Mouse (Mus musculus) neural tube, embryonic 15.5 days (tissue): ENCODE data around the gene Med24. TPM values are rescaled to one million over a fixed set of nuclear protein-coding genes. Genes with fewer than 3 reads are reported as not detected.

Experiments used
- ATAC-seq: fragments of 200-750 bp; cut with Nextera tagmentation; 2 replicates; pipeline ENCODE4 v1.8.0; 2017; ENCODE audit warnings: mild to moderate bottlenecking, moderate TSS enrichment, moderate library complexity; ENCODE audit not compliant: low FRiP score
- H3K27ac ChIP-seq: fragments of 300-500 bp; sonication (generic); replicated peaks from 2 replicates; pipeline ENCODE4 v1.5.1; 2015; ENCODE audit warnings: mild to moderate bottlenecking, inconsistent platforms
- H3K27me3 ChIP-seq: fragments of 300-500 bp; sonication (generic); replicated peaks from 2 replicates; pipeline ENCODE4 v1.6.1; 2015; ENCODE audit warnings: inconsistent platforms
- H3K36me3 ChIP-seq: fragments of 300-500 bp; sonication (generic); 2 replicates; pipeline ENCODE4 v1.6.1; 2015; ENCODE audit warnings: inconsistent platforms
- H3K4me1 ChIP-seq: fragments of 300-500 bp; sonication (generic); 2 replicates; pipeline ENCODE4 v1.6.1; 2015; ENCODE audit warnings: inconsistent platforms
- H3K4me2 ChIP-seq: fragments of 300-500 bp; sonication (generic); 2 replicates; pipeline ENCODE4 v1.6.1; 2015; ENCODE audit warnings: inconsistent platforms, mild to moderate bottlenecking, moderate library complexity
- H3K4me3 ChIP-seq: fragments of 300-500 bp; sonication (generic); replicated peaks from 2 replicates; pipeline ENCODE4 v1.5.1; 2015; ENCODE audit warnings: mild to moderate bottlenecking, inconsistent platforms
- H3K9ac ChIP-seq: fragments of 300-500 bp; sonication (generic); replicated peaks from 2 replicates; pipeline ENCODE4 v1.6.1; 2015; ENCODE audit warnings: mild to moderate bottlenecking, inconsistent platforms
- H3K9me3 ChIP-seq: fragments of 300-500 bp; sonication (generic); replicated peaks from 2 replicates; pipeline ENCODE4 v1.6.1; 2016; ENCODE audit warnings: inconsistent platforms
- WGBS: fragments of 180-500 bp; shearing (Covaris S2); methylation state at CpG from one replicate; pipeline ENCODE4 v1.1.7; 2015; ENCODE audit warnings: mixed read lengths; 5-methylcytosine and 5-hydroxymethylcytosine counted together
- polyA plus RNA-seq: library from polyadenylated mRNA; unstranded; fragments of >200 nt; fragmentation: Nextera tagmentation; extraction: Ambion mirVana; gene quantifications from 2 replicates; pipeline ENCODE4 v1.2.1, GENCODE M21; 2015

The Med24 gene
- polyA plus RNA-seq, 1 experiment from 2014 or later: 59.6 TPM

DNA sequence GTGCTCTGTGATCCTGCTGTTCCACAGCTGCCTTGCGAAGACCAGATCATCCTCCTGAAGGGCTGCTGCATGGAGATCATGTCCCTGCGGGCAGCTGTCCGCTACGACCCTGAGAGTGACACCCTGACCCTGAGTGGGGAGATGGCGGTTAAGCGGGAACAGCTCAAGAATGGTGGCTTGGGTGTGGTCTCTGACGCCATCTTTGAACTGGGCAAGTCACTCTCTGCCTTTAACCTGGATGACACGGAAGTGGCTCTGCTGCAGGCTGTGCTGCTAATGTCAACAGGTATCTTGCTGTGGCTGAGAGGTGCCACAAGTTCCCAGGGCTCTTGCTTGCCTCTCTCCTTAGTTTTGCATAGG is 34.2 kb upstream of the Med24 start:
- Histone ChIP-seq H3K4me2 (no peak overlapping the region), H3K9ac (no peak overlapping the region), H3K27me3 (no peaks in the 10 kb centered on the region), H3K27ac (no peak overlapping the region), H3K36me3 (peaks cover 58% of the 10 kb centered on the region), H3K4me3 (no peak overlapping the region), H3K9me3 (no peaks in the 10 kb centered on the region), H3K4me1 (peaks cover 35% of the 10 kb centered on the region)
- WGBS: 89% methylated on average over 8 of the region's 8 CpGs
- ATAC-seq: no peak

DNA sequence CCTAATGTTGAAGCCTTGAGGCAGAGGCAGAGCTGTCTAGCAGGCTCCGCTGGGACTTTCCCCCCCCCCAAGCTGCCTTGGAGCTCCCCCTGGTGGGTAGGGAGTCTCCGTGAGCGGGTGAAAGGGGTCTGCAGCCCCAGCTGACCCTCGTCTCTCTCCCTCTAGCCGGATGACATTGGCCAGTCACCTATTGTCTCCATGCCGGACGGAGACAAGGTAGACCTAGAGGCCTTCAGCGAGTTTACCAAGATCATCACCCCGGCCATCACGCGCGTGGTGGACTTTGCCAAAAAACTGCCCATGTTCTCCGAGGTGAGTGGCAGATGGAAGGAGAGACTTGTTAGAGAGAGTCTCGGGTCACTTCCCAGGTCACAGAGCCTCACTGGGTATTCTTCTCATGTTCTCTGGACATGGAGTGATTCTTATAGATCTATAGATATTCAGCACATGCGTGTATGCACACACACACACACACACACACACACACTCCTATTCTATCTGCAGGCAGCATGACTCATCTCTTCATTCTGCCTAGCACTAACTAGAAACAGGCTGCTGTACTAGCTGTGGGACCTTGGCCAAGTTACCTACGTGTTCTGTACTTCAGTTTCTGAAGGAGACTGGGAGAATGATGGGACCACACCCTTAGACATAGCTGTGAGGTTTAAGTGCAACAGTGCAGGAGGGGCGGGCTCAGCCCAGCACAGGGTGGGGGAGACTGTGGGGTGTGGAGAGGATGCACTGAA is 33.7 kb upstream of the Med24 start:
- Histone ChIP-seq H3K36me3 (peaks cover 59% of the 10 kb centered on the region), H3K27ac (no peak overlapping the region)
- WGBS: 69% methylated on average over 17 of the region's 17 CpGs

DNA sequence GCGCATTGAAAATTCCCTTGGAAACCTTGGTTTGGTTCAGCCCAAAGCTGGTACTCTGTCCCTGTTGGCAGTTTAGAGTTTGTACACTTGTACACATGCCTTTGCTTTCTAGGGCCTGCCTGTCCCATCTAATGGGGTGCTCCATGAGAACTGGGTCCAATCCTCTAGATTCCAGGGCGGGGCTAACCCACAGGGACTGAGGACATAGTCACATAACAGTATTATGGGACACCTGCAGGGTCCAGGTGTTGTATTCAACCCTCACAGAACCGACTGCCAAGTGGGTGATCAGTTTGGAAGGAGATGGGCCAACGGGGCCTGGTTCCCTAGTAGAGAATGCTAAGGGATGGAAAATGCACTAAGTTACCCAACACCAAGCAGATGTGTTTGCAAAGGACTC is 32.7 kb upstream of the Med24 start:
- Histone ChIP-seq H3K36me3 (peaks cover 69% of the 10 kb centered on the region), H3K9ac (no peak overlapping the region), H3K4me1 (peaks cover 20% of the 10 kb centered on the region), H3K4me3 (no peak overlapping the region), H3K27ac (no peak overlapping the region), H3K4me2 (no peak overlapping the region), H3K27me3 (no peaks in the 10 kb centered on the region), H3K9me3 (no peaks in the 10 kb centered on the region)
- no peak for ATAC-seq
- WGBS: 94% methylated on average over 4 of the region's 4 CpGs

More for the DNA sequence above, 33.7 kb upstream of the Med24 start:
- H3K9ac ChIP-seq: no peak overlapping the region
- no peaks in the 10 kb centered on the region for H3K27me3 ChIP-seq
- no peak overlapping the region for H3K4me2 ChIP-seq
- ATAC-seq: no peak
- H3K4me1 ChIP-seq: peaks cover 30% of the 10 kb centered on the region
- no peaks in the 10 kb centered on the region for H3K9me3 ChIP-seq
- H3K4me3 ChIP-seq: no peak overlapping the region

DNA sequence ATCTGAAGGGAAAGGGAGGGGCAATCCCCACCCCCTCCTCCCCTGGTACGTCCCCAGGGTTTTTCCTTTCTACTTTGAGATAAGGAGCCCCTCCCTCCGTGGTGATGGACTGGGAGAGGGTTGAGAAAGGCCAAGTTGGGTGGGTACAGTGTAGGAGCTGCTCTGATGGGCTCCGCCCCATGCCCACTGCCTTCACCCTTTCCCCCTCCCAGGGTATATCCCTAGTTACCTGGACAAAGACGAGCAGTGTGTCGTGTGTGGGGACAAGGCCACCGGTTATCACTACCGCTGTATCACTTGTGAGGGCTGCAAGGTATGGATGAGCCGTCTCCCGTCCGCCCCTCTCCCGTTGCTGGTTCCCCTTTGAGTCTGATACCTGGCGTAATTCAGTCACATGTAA is 27.5 kb upstream of the Med24 start:
- Histone ChIP-seq H3K27ac (no peak overlapping the region), H3K4me3 (no peak overlapping the region), H3K9ac (no peak overlapping the region), H3K9me3 (no peaks in the 10 kb centered on the region), H3K4me1 (peaks cover 39% of the 10 kb centered on the region), H3K4me2 (no peak overlapping the region), H3K27me3 (no peaks in the 10 kb centered on the region), H3K36me3 (peaks cover 59% of the 10 kb centered on the region)
- no peak for ATAC-seq
- 90% methylated on average over 12 of the region's 12 CpGs for WGBS

DNA sequence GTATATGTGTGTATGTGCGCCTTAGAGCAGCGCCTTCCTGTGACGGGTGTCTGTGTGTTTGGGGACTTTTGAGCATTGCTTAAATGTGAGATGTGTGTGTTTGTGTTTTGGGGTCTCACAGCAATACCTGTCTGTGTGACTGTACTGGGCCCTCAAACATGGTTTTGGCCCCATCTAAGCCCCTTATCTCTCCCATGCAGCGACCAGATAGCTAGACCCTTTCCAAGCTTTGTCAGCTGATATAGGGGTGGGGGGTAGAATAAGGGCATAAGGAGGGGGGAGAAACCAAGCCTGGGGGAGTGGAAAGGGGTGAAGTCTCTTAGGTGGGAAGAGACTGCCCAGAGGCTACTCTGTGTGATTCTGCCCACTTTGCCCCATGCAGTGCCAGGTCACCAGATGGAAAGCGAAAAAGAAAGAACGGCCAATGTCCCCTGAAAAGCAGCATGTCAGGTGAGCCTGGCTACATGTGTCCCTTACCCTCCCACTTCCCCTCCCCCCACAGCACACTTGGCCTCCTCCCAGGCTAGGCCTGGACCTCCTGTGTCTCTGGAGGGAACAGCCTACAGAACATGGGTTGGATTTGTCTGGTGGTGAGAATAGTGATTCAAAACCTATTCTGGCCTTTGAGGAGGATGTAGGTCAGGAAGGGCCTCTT is 26.6 kb upstream of the Med24 start:
- no peaks in the 10 kb centered on the region for H3K27me3 ChIP-seq
- no peak overlapping the region for H3K4me3 ChIP-seq
- H3K4me2 ChIP-seq: no peak overlapping the region
- no peak for ATAC-seq
- H3K9ac ChIP-seq: no peak overlapping the region
- peaks cover 50% of the 10 kb centered on the region for H3K36me3 ChIP-seq
- H3K27ac ChIP-seq: no peak overlapping the region
- no peaks in the 10 kb centered on the region for H3K9me3 ChIP-seq
- peaks cover 48% of the 10 kb centered on the region for H3K4me1 ChIP-seq
- WGBS: 91% methylated on average over 6 of the region's 6 CpGs

DNA sequence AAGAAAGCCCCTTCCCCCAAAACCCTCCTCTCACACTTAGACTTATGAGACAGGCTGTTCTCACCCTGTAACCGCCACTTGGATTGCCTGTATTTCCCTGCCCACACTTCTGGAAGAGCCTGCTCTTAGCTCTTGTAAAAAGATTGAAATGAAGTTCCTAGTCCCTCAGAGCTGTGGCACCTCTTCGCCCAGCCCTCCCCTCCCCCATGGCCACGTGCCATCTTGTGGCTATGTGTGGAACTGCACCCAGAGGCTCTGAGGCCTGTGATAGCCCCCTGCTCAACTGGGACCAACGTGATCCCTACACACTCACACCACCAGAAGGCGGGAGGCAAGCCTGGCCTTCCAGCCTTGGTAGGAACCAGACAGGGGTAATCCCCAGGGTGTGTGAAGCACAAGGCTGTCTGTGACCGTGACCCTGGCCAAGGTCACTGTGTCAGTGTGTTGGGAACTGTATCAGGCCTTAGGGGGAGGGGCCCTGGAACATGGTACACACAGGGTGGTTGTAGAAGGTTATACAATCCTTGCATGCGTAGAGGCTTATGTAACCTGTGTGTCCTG is 25.5 kb upstream of the Med24 start:
- H3K9ac ChIP-seq: no peak overlapping the region
- peak overlapping the region; percentile 74 for H3K27ac ChIP-seq
- peaks cover 59% of the 10 kb centered on the region for H3K4me1 ChIP-seq
- WGBS: 22% methylated on average over 7 of the region's 7 CpGs
- no peak overlapping the region for H3K4me2 ChIP-seq
- no peak overlapping the region for H3K4me3 ChIP-seq
- no peaks in the 10 kb centered on the region for H3K27me3 ChIP-seq
- peaks cover 44% of the 10 kb centered on the region for H3K36me3 ChIP-seq
- H3K9me3 ChIP-seq: no peaks in the 10 kb centered on the region
- ATAC-seq: no peak

DNA sequence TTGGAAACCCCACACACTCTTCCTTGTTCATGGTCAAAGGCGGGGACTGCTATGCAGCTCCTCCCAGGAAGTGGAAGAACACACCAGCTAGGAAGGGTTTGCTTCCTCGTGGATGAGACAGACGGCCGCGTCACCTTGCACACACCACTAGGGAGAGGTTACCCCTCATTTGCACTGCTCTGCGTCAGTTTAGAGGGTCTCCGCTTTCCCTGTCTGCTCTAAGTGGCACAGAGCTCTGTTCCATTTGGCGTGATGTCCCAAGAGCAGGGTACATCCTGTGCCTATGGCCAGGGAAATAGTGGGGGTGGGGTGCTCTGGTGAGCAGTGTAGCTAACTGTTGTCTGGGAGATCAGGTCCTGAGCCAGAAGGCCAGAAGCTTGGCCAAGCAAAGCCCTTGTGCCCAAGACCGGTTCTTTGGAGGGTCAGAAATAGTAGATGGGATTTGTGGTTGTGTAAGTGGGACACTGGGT is 25.0 kb upstream of the Med24 start:
- Histone ChIP-seq H3K4me1 (peaks cover 64% of the 10 kb centered on the region), H3K4me2 (no peak overlapping the region), H3K9ac (no peak overlapping the region), H3K36me3 (peaks cover 42% of the 10 kb centered on the region), H3K4me3 (no peak overlapping the region), H3K27me3 (no peaks in the 10 kb centered on the region), H3K27ac (peak overlapping the region; percentile 74), H3K9me3 (no peaks in the 10 kb centered on the region)
- 75% methylated on average over 9 of the region's 9 CpGs for WGBS
- no peak for ATAC-seq

DNA sequence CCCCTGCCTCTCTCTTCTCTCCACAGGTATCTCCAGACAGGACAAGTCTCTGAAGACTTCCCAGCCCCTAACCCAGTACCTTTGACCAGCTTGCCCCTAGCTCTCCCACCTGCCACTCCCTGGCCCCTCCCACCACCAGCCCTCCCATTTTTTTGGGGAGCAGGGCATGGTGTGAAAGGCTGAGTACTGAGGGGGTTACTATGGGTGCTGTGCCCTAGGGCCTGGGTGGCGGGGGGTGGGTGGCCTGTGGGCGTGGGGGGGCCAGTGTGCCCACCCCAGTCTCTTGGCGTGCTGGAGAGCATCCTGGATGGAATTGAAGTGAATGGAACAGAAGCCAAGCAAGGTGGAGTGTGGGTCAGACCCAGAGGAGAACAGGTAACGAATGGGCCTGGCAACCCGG is 24.0 kb upstream of the Med24 start:
- Histone ChIP-seq H3K4me3 (no peak overlapping the region), H3K9ac (no peak overlapping the region), H3K4me2 (no peak overlapping the region), H3K9me3 (no peaks in the 10 kb centered on the region), H3K36me3 (peaks cover 34% of the 10 kb centered on the region), H3K27me3 (no peaks in the 10 kb centered on the region), H3K27ac (no peak overlapping the region), H3K4me1 (peaks cover 73% of the 10 kb centered on the region)
- 93% methylated on average over 5 of the region's 5 CpGs for WGBS
- ATAC-seq: no peak

DNA sequence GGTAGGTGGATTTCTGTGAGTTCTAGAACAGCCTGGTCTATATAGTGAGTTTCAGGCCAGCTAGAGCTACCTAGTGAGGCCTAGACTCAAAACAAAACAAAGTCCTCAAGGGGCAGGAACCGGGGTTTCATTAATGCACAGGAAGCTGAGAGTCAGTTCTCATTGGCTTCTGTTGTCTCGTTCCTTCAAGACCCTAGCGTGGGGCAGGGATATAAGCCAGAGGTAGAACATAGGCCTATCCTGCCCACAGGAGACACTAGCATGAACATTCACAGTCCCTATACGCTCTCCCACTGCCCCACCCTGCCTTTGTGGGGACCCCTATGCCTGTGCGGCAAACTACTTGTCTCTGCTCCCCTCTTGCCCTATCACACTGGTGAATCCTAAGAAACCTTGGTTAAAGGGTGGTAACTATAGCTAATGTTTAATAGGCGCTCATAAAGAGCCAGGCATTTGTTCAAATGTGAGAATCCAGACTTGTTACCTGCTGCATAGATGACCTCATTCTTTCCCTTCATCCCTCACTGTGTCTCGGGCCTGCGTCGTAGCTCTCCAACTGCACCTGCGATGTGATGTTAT is 23.4 kb upstream of the Med24 start:
- peaks cover 80% of the 10 kb centered on the region for H3K4me1 ChIP-seq
- no peak for ATAC-seq
- WGBS: 86% methylated on average over 10 of the region's 10 CpGs
- H3K27ac ChIP-seq: peak overlapping the region; percentile 89
- peaks cover 30% of the 10 kb centered on the region for H3K36me3 ChIP-seq
- no peak overlapping the region for H3K4me3 ChIP-seq
- no peaks in the 10 kb centered on the region for H3K9me3 ChIP-seq
- H3K4me2 ChIP-seq: no peak overlapping the region
- no peaks in the 10 kb centered on the region for H3K27me3 ChIP-seq
- H3K9ac ChIP-seq: no peak overlapping the region

DNA sequence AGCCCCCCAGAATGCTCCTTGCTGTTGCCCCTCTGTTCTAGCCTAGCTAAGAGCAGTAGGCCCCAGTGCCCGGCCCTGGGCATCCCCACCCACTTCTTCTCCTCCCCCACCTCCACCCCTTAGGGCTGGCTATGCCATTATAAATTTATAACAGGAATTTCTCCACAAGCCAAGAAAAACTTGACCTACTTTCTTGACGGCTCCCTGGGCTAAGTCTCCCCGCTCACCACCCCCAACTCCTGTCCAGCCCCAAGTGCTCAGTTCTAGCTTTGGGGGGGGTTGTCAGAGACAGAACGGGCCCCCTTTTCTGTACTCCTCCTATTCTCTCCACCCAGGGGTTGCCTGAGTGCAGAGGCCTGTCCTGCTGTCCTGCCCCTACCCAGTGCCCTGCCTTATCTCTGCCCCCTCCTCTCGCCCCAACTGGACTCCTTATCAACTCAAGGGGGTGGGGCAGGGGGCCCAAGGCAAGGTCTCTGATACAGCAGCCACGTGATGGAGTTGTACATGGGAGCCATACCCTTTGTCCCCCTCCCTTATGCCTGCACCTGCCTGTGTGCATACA is 22.1 kb upstream of the Med24 start:
- H3K9me3 ChIP-seq: no peaks in the 10 kb centered on the region
- no peak overlapping the region for H3K4me3 ChIP-seq
- H3K4me1 ChIP-seq: peaks cover 92% of the 10 kb centered on the region
- 24% methylated on average over 6 of the region's 6 CpGs for WGBS
- H3K27ac ChIP-seq: peak overlapping the region; percentile 89
- H3K27me3 ChIP-seq: no peaks in the 10 kb centered on the region
- no peak for ATAC-seq
- peak overlapping the region; percentile 94 for H3K4me2 ChIP-seq
- H3K36me3 ChIP-seq: peaks cover 16% of the 10 kb centered on the region; the same call in 1 of the 2 replicates
- peak overlapping the region; percentile 3 for H3K9ac ChIP-seq

DNA sequence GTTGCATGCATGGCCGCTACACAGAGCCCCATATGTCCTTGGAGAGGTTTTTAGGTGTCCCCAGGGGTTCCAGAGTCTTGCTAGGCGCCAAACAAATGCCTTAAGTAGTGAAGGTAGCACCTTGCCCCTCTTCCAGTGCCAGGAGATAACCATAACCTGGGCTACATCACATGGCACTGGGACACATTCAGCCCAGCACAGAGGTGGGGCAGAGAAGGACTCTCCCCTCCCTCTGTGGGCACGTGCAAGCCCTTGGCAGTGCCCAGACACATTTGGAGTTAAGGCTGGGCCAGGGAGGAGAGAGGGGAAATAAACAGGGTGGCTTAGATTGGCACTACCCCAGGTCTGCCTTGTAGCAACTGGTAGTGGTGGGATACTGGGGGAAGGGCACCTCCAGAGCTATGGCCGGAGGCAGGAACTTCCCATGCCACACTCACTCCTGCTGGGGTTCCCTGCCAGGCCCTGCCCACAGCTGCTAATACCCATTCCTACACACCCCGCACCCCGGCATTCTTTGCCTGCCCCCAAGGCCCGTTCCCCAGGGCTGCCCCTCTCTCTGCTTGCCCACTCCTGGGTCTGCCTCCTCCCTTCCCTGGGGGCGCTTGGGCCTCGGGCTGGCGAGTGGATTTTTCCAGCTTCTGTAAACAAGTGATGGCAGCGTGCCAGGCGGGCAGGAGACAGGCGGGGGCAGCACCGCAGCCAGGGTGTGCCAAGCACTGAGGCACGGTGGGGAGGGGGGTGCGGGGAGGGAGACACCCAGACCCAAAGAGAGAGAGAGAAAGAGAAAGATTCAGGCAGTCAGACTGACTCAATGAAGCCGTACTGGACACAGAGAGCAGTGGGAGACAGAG is 21.3 kb upstream of the Med24 start:
- Histone ChIP-seq H3K4me3 (0 out of 2 replicates have a peak overlapping the region, but pooled peaks have one; percentile 27), H3K4me1 (peaks cover 95% of the 10 kb centered on the region), H3K9ac (peak overlapping the region; percentile 3; the same call in 1 of the 2 replicates), H3K9me3 (no peaks in the 10 kb centered on the region), H3K4me2 (peak overlapping the region; percentile 94), H3K36me3 (0 out of 2 replicates have a peak, but pooled peaks cover 13% of the 10 kb centered on the region), H3K27me3 (no peaks in the 10 kb centered on the region), H3K27ac (peak overlapping the region; percentile 89)
- WGBS: 15% methylated on average over 17 of the region's 17 CpGs
- ATAC-seq: peak; percentile 49
